ENCODE assay signal across 20 mouse cellular contexts in genomic region chr4:152024525-152024924, GRCm38 (mm10). TPM values are rescaled to one million over a fixed set of nuclear protein-coding genes. Genes with fewer than 3 reads are reported as not detected.
DNase-seq lines count a peak whose midpoint lies in the region; ATAC-seq and TF ChIP-seq lines count a peak whose summit lies in the region.
"Had no signal": no experiment of that assay in that cellular context is flagged by ENCODE, and none has a peak within 500 bp of the region (broad histone marks: within the 10 kb centered on the region; RNA-seq: fewer than 3 reads in every experiment).

No protein-coding gene starts in this region.

- DNase-seq in midbrain, postnatal 0 days (ENCODE audit: low spot score) = no peak
- DNase-seq in limb, embryonic 10.5 days (ENCODE audit: low spot score) = no peak
- no peak for DNase-seq in gastrocnemius, adult 18-20 months (ENCODE audit: low spot score)
- DNase-seq: cerebellum, adult 2 months; heart, postnatal 10 days; kidney, postnatal 4 days; layer of hippocampus, adult 9-11 months; midbrain, embryonic 14.5 days; thymus, postnatal 14 days had no signal

- H3K4me1 ChIP-seq in hindbrain, embryonic 13.5 days (replicated peaks) = peaks cover 50% of the 10 kb centered on the region
- H3K4me1 ChIP-seq in hindbrain, embryonic 12.5 days = peaks cover 38% of the 10 kb centered on the region
- peaks cover 48% of the 10 kb centered on the region for H3K4me1 ChIP-seq in midbrain, embryonic 13.5 days (replicated peaks)
- H3K4me1 ChIP-seq in midbrain, postnatal 0 days (ENCODE audit: insufficient read depth, low read length) = peaks cover 25% of the 10 kb centered on the region
- H3K4me1 ChIP-seq in limb, embryonic 10.5 days = peaks cover 46% of the 10 kb centered on the region
- H3K4me1 ChIP-seq in liver, embryonic 15.5 days (replicated peaks) = peaks cover 53% of the 10 kb centered on the region

- no peak for ATAC-seq in hindbrain, embryonic 13.5 days (ENCODE audit: low FRiP score)
- ATAC-seq in hindbrain, embryonic 12.5 days (ENCODE audit: low FRiP score) = no peak
- ATAC-seq in midbrain, embryonic 13.5 days = no peak
- no peak for ATAC-seq in midbrain, postnatal 0 days (ENCODE audit: low FRiP score)
- ATAC-seq in liver, embryonic 15.5 days (ENCODE audit: insufficient read depth) = no peak
- ATAC-seq: forebrain, embryonic 16.5 days; intestine, embryonic 16.5 days had no signal

- no peaks in the 10 kb centered on the region for H3K27me3 ChIP-seq in hindbrain, embryonic 13.5 days
- H3K27me3 ChIP-seq in hindbrain, embryonic 12.5 days = no peaks in the 10 kb centered on the region
- H3K27me3 ChIP-seq in midbrain, embryonic 13.5 days = no peaks in the 10 kb centered on the region
- no peaks in the 10 kb centered on the region for H3K27me3 ChIP-seq in midbrain, postnatal 0 days (ENCODE audit: insufficient read depth, low read length)
- H3K27me3 ChIP-seq in limb, embryonic 10.5 days (ENCODE audit: low read depth, poor library complexity, severe bottlenecking) = no peaks in the 10 kb centered on the region
- no peaks in the 10 kb centered on the region for H3K27me3 ChIP-seq in liver, embryonic 15.5 days
- H3K27me3 ChIP-seq: hindbrain, embryonic 15.5 days; kidney, embryonic 15.5 days; limb, embryonic 15.5 days had no signal

- no peak overlapping the region for H3K4me3 ChIP-seq in hindbrain, embryonic 13.5 days
- no peak overlapping the region for H3K4me3 ChIP-seq in hindbrain, embryonic 12.5 days
- no peak overlapping the region for H3K4me3 ChIP-seq in midbrain, embryonic 13.5 days (replicated peaks)
- H3K4me3 ChIP-seq in midbrain, postnatal 0 days (ENCODE audit: low read depth, low read length) = no peak overlapping the region
- 0 out of 2 replicates have a peak overlapping the region, but pooled peaks have one; percentile 6 for H3K4me3 ChIP-seq in limb, embryonic 10.5 days
- no peak overlapping the region for H3K4me3 ChIP-seq in liver, embryonic 15.5 days (replicated peaks)
- H3K4me3 ChIP-seq: heart, embryonic 10.5 days; hindbrain, embryonic 15.5 days; limb, embryonic 15.5 days had no signal

- WGBS in hindbrain, embryonic 13.5 days = 92% methylated on average over 11 of the region's 11 CpGs
- 91% methylated on average over 11 of the region's 11 CpGs for WGBS in hindbrain, embryonic 12.5 days
- WGBS in midbrain, embryonic 13.5 days = 93% methylated on average over 11 of the region's 11 CpGs
- WGBS in midbrain, postnatal 0 days = 93% methylated on average over 11 of the region's 11 CpGs
- WGBS in limb, embryonic 10.5 days = 93% methylated on average over 11 of the region's 11 CpGs
- WGBS in liver, embryonic 15.5 days (ENCODE audit: insufficient replicate concordance) = 87% methylated on average over 11 of the region's 11 CpGs

- H3K36me3 ChIP-seq in hindbrain, embryonic 13.5 days = peaks cover 54% of the 10 kb centered on the region
- H3K36me3 ChIP-seq in hindbrain, embryonic 12.5 days = peaks cover 55% of the 10 kb centered on the region
- H3K36me3 ChIP-seq in midbrain, embryonic 13.5 days = peaks cover 54% of the 10 kb centered on the region
- peaks cover 43% of the 10 kb centered on the region for H3K36me3 ChIP-seq in midbrain, postnatal 0 days (ENCODE audit: insufficient read depth, low read length)
- peaks cover 69% of the 10 kb centered on the region for H3K36me3 ChIP-seq in limb, embryonic 10.5 days
- H3K36me3 ChIP-seq in liver, embryonic 15.5 days (replicated peaks) = peaks cover 44% of the 10 kb centered on the region

- no peaks in the 10 kb centered on the region for H3K9me3 ChIP-seq in hindbrain, embryonic 13.5 days
- no peaks in the 10 kb centered on the region for H3K9me3 ChIP-seq in hindbrain, embryonic 12.5 days (replicated peaks)
- H3K9me3 ChIP-seq in midbrain, embryonic 13.5 days = no peaks in the 10 kb centered on the region
- H3K9me3 ChIP-seq in midbrain, postnatal 0 days (ENCODE audit: low read length) = no peaks in the 10 kb centered on the region
- H3K9me3 ChIP-seq in limb, embryonic 10.5 days (replicated peaks) = no peaks in the 10 kb centered on the region
- H3K9me3 ChIP-seq in liver, embryonic 15.5 days (replicated peaks) = no peaks in the 10 kb centered on the region
- H3K9me3 ChIP-seq: heart, embryonic 10.5 days; hindbrain, embryonic 15.5 days; kidney, embryonic 15.5 days; limb, embryonic 15.5 days had no signal

- H3K27ac ChIP-seq in hindbrain, embryonic 13.5 days = no peak overlapping the region
- no peak overlapping the region for H3K27ac ChIP-seq in hindbrain, embryonic 12.5 days
- H3K27ac ChIP-seq in midbrain, embryonic 13.5 days = no peak overlapping the region
- H3K27ac ChIP-seq in midbrain, postnatal 0 days (ENCODE audit: low read depth, low read length) = no peak overlapping the region
- H3K27ac ChIP-seq in limb, embryonic 10.5 days = no peak overlapping the region
- no peak overlapping the region for H3K27ac ChIP-seq in liver, embryonic 15.5 days (replicated peaks)
- H3K27ac ChIP-seq: heart, embryonic 10.5 days; hindbrain, embryonic 15.5 days; kidney, embryonic 15.5 days; limb, embryonic 15.5 days had no signal

- TF ChIP-seq CTCF in midbrain, postnatal 0 days (IDR thresholded peaks at IDR 0.05) = no peak

- H3K9ac ChIP-seq in hindbrain, embryonic 13.5 days = peak overlapping the region; percentile 83; the same call in 1 of the 2 replicates
- no peak overlapping the region for H3K9ac ChIP-seq in hindbrain, embryonic 12.5 days
- peak overlapping the region; percentile 82; the same call in 1 of the 2 replicates for H3K9ac ChIP-seq in midbrain, embryonic 13.5 days (replicated peaks)
- H3K9ac ChIP-seq in midbrain, postnatal 0 days (replicated peaks; ENCODE audit: low read length, poor library complexity, severe bottlenecking) = no peak overlapping the region
- 0 out of 2 replicates have a peak overlapping the region, but pooled peaks have one; percentile 84 for H3K9ac ChIP-seq in liver, embryonic 15.5 days
- H3K9ac ChIP-seq: hindbrain, embryonic 15.5 days; limb, embryonic 15.5 days had no signal

- H3K4me2 ChIP-seq in hindbrain, embryonic 13.5 days = no peak overlapping the region
- no peak overlapping the region for H3K4me2 ChIP-seq in hindbrain, embryonic 12.5 days (replicated peaks)
- no peak overlapping the region for H3K4me2 ChIP-seq in midbrain, embryonic 13.5 days (replicated peaks)
- no peak overlapping the region for H3K4me2 ChIP-seq in midbrain, postnatal 0 days (ENCODE audit: low read depth, low read length, poor library complexity, severe bottlenecking)
- H3K4me2 ChIP-seq in liver, embryonic 15.5 days = 0 out of 2 replicates have a peak overlapping the region, but pooled peaks have one; percentile 92

RNA-seq across cellular contexts. Expression of gene Zbtb48, which starts 2.9 kb away (rescaled TPM):
- polyA plus RNA-seq in hindbrain, embryonic 13.5 days (2015; fragmentation: Nextera tagmentation; extraction: Ambion mirVana) = 17.1 and 19.6 TPM in 2 replicates
- 20.4 and 25.2 TPM in 2 replicates for polyA plus RNA-seq in hindbrain, embryonic 12.5 days (2016; fragmentation: Nextera tagmentation; extraction: Ambion mirVana)
- 17.9 and 26.3 TPM in 2 replicates for polyA plus RNA-seq in midbrain, embryonic 13.5 days (2015; fragmentation: Nextera tagmentation; extraction: Ambion mirVana)
- total RNA-seq in midbrain, postnatal 0 days (2014; rRNA removed) = 7.8 and 8.9 TPM in 2 replicates
- polyA plus RNA-seq in midbrain, postnatal 0 days (2015; fragmentation: Nextera tagmentation; extraction: Ambion mirVana) = 17.0 and 20.6 TPM in 2 replicates
- polyA plus RNA-seq in limb, embryonic 10.5 days (2016; fragmentation: Nextera tagmentation; extraction: Ambion mirVana) = 24.5 and 26.5 TPM in 2 replicates
- polyA plus RNA-seq in liver, embryonic 15.5 days (2015; fragmentation: Nextera tagmentation; extraction: Ambion mirVana) = 7.8 and 8.4 TPM in 2 replicates
- 1 to 10 TPM; 2.2 to 3.1 TPM for total RNA-seq in gastrocnemius, adult 18-20 months (2021)

RNA-seq across cellular contexts. Expression of gene Tas1r1, which starts 13.8 kb away (rescaled TPM):
- 1.5 and 1.6 TPM in 2 replicates for polyA plus RNA-seq in hindbrain, embryonic 13.5 days (2015; fragmentation: Nextera tagmentation; extraction: Ambion mirVana)
- polyA plus RNA-seq in hindbrain, embryonic 12.5 days (2016; fragmentation: Nextera tagmentation; extraction: Ambion mirVana) = 1.0 and 1.2 TPM in 2 replicates
- polyA plus RNA-seq in midbrain, embryonic 13.5 days (2015; fragmentation: Nextera tagmentation; extraction: Ambion mirVana) = 0.86 and 1.4 TPM in 2 replicates
- total RNA-seq in midbrain, postnatal 0 days (2014; rRNA removed) = 0.11 and 1.5 TPM in 2 replicates
- polyA plus RNA-seq in midbrain, postnatal 0 days (2015; fragmentation: Nextera tagmentation; extraction: Ambion mirVana) = 1.6 TPM in 2 replicates
- polyA plus RNA-seq in limb, embryonic 10.5 days (2016; fragmentation: Nextera tagmentation; extraction: Ambion mirVana) = 0.35 and 0.65 TPM in 2 replicates
- 0.07 and 0.13 TPM in 2 replicates for polyA plus RNA-seq in liver, embryonic 15.5 days (2015; fragmentation: Nextera tagmentation; extraction: Ambion mirVana)
- total RNA-seq in gastrocnemius, adult 18-20 months (2021) = under 1 TPM; 0.52 to 0.91 TPM
- total RNA-seq: adrenal gland, adult 18-20 months had no signal

RNA-seq across cellular contexts. Expression of gene Nol9, which starts 14.6 kb away (rescaled TPM):
- polyA plus RNA-seq in hindbrain, embryonic 13.5 days (2015; fragmentation: Nextera tagmentation; extraction: Ambion mirVana) = 23.3 and 25.8 TPM in 2 replicates
- polyA plus RNA-seq in hindbrain, embryonic 12.5 days (2016; fragmentation: Nextera tagmentation; extraction: Ambion mirVana) = 32.6 and 33.9 TPM in 2 replicates
- 24.3 and 26.0 TPM in 2 replicates for polyA plus RNA-seq in midbrain, embryonic 13.5 days (2015; fragmentation: Nextera tagmentation; extraction: Ambion mirVana)
- 22.5 and 27.4 TPM in 2 replicates for total RNA-seq in midbrain, postnatal 0 days (2014; rRNA removed)
- polyA plus RNA-seq in midbrain, postnatal 0 days (2015; fragmentation: Nextera tagmentation; extraction: Ambion mirVana) = 17.5 and 19.0 TPM in 2 replicates
- 52.1 and 54.1 TPM in 2 replicates for polyA plus RNA-seq in limb, embryonic 10.5 days (2016; fragmentation: Nextera tagmentation; extraction: Ambion mirVana)
- 13.7 and 14.6 TPM in 2 replicates for polyA plus RNA-seq in liver, embryonic 15.5 days (2015; fragmentation: Nextera tagmentation; extraction: Ambion mirVana)
- 1 to 10 TPM; 8.7 to 9.5 TPM for total RNA-seq in gastrocnemius, adult 18-20 months (2021)

RNA-seq across cellular contexts. Expression of gene Klhl21, which starts 15.9 kb away (rescaled TPM):
- 3.2 and 3.7 TPM in 2 replicates for polyA plus RNA-seq in hindbrain, embryonic 13.5 days (2015; fragmentation: Nextera tagmentation; extraction: Ambion mirVana)
- polyA plus RNA-seq in hindbrain, embryonic 12.5 days (2016; fragmentation: Nextera tagmentation; extraction: Ambion mirVana) = 8.0 and 8.2 TPM in 2 replicates
- 2.0 and 3.0 TPM in 2 replicates for polyA plus RNA-seq in midbrain, embryonic 13.5 days (2015; fragmentation: Nextera tagmentation; extraction: Ambion mirVana)
- 9.0 and 13.2 TPM in 2 replicates for total RNA-seq in midbrain, postnatal 0 days (2014; rRNA removed)
- 3.5 and 4.1 TPM in 2 replicates for polyA plus RNA-seq in midbrain, postnatal 0 days (2015; fragmentation: Nextera tagmentation; extraction: Ambion mirVana)
- polyA plus RNA-seq in limb, embryonic 10.5 days (2016; fragmentation: Nextera tagmentation; extraction: Ambion mirVana) = 9.7 and 10.6 TPM in 2 replicates
- polyA plus RNA-seq in liver, embryonic 15.5 days (2015; fragmentation: Nextera tagmentation; extraction: Ambion mirVana) = 6.3 and 7.2 TPM in 2 replicates
- 100 to 1,000 TPM in 1 of 2 experiments, 10 to 100 TPM in 1; 98.5 to 113 TPM for total RNA-seq in gastrocnemius, adult 18-20 months (2021)

RNA-seq across cellular contexts. Expression of gene Phf13, which starts 28.5 kb away (rescaled TPM):
- polyA plus RNA-seq in hindbrain, embryonic 13.5 days (2015; fragmentation: Nextera tagmentation; extraction: Ambion mirVana) = 18.4 and 20.0 TPM in 2 replicates
- polyA plus RNA-seq in hindbrain, embryonic 12.5 days (2016; fragmentation: Nextera tagmentation; extraction: Ambion mirVana) = 29.2 and 29.7 TPM in 2 replicates
- polyA plus RNA-seq in midbrain, embryonic 13.5 days (2015; fragmentation: Nextera tagmentation; extraction: Ambion mirVana) = 17.5 and 17.7 TPM in 2 replicates
- 17.2 and 18.3 TPM in 2 replicates for total RNA-seq in midbrain, postnatal 0 days (2014; rRNA removed)
- 16.6 and 17.1 TPM in 2 replicates for polyA plus RNA-seq in midbrain, postnatal 0 days (2015; fragmentation: Nextera tagmentation; extraction: Ambion mirVana)
- 26.9 and 33.4 TPM in 2 replicates for polyA plus RNA-seq in limb, embryonic 10.5 days (2016; fragmentation: Nextera tagmentation; extraction: Ambion mirVana)
- 5.1 and 5.7 TPM in 2 replicates for polyA plus RNA-seq in liver, embryonic 15.5 days (2015; fragmentation: Nextera tagmentation; extraction: Ambion mirVana)
- total RNA-seq in gastrocnemius, adult 18-20 months (2021) = 1 to 10 TPM; 4.6 to 4.7 TPM

Comparison
In these comparisons a context has a peak if more than half of its experiments do, and no peak if none do; other contexts are left out.
1. H3K9ac ChIP-seq: peak in hindbrain, embryonic 13.5 days (single experiment), midbrain, embryonic 13.5 days (single experiment) and liver, embryonic 15.5 days (single experiment); none in hindbrain, embryonic 12.5 days (single experiment) and midbrain, postnatal 0 days (single experiment).